Mouse (Mus musculus) heart, embryonic 14.5 days (tissue): Measurements from ENCODE around the gene Vps52. TPM values are rescaled to one million over a fixed set of nuclear protein-coding genes. Genes with fewer than 3 reads are reported as not detected.

Experiments
- ATAC-seq: fragments of 200-750 bp; cut with Nextera tagmentation; 2 replicates; pipeline ENCODE4 v1.8.0; 2017; ENCODE audit warnings: low read depth, moderate TSS enrichment; ENCODE audit not compliant: insufficient number of reproducible peaks, insufficient read depth, low FRiP score
- H3K27ac ChIP-seq, 2 experiments: fragments of 200-500 bp in 1 of 2; fragments of 300-500 bp in 1 of 2; sonication (generic) in 1 of 2; replicated peaks in 1 of 2; 2 replicates each; pipeline ENCODE4 v1.5.1; 2012 to 2014; ENCODE audit warnings: low read depth in 2 of 2, low read length in 2 of 2, control low read depth in 1 of 2, mild to moderate bottlenecking in 1 of 2, mixed read lengths in 1 of 2; ENCODE audit not compliant: control insufficient read depth in 1 of 2, insufficient read depth in 1 of 2
- H3K27me3 ChIP-seq: fragments of 300-500 bp; sonication (generic); 2 replicates; pipeline ENCODE4 v1.6.1; 2014; ENCODE audit warnings: mild to moderate bottlenecking, low read length, control low read depth; ENCODE audit not compliant: control insufficient read depth, insufficient read depth
- H3K36me3 ChIP-seq: fragments of 300-500 bp; sonication (generic); 2 replicates; pipeline ENCODE4 v1.6.1; 2014; ENCODE audit warnings: mild to moderate bottlenecking, control low read depth, low read length, mixed read lengths; ENCODE audit not compliant: control insufficient read depth, insufficient read depth
- H3K4me1 ChIP-seq, 2 experiments: fragments of 200-500 bp in 1 of 2; fragments of 300-500 bp in 1 of 2; sonication (generic) in 1 of 2; 2 replicates each; pipeline ENCODE4 v1.6.1; 2012 to 2014; ENCODE audit warnings: low read length in 2 of 2, control low read depth in 1 of 2, mixed read lengths in 1 of 2; ENCODE audit not compliant: control insufficient read depth in 2 of 2, insufficient read depth in 2 of 2
- H3K4me2 ChIP-seq: fragments of 300-500 bp; sonication (generic); 2 replicates; pipeline ENCODE4 v1.6.1; 2014; ENCODE audit warnings: mild to moderate bottlenecking, low read length
- H3K4me3 ChIP-seq, 2 experiments: fragments of 200-500 bp in 1 of 2; fragments of 300-500 bp in 1 of 2; sonication (generic) in 1 of 2; 2 replicates each; pipeline ENCODE4 v1.5.1; 2012 to 2014; ENCODE audit warnings: low read length in 2 of 2, mild to moderate bottlenecking in 2 of 2, control low read depth in 1 of 2, low read depth in 1 of 2, moderate library complexity in 1 of 2; ENCODE audit not compliant: control insufficient read depth in 1 of 2, insufficient read depth in 1 of 2
- H3K9ac ChIP-seq: fragments of 300-500 bp; sonication (generic); 2 replicates; pipeline ENCODE4 v1.6.1; 2014; ENCODE audit warnings: mild to moderate bottlenecking, low read length
- H3K9me3 ChIP-seq: fragments of 300-500 bp; sonication (generic); 2 replicates; pipeline ENCODE4 v1.6.1; 2016; ENCODE audit warnings: low read length, control low read depth; ENCODE audit not compliant: control insufficient read depth
- WGBS: fragments of 180-500 bp; shearing (Covaris S2); extraction: QIAGEN DNeasy Blood & Tissue Kit; methylation state at CpG from one replicate; pipeline ENCODE4 v1.1.7; 2014; 5-methylcytosine and 5-hydroxymethylcytosine counted together
- polyA plus RNA-seq: library from polyadenylated mRNA; unstranded; fragments of >200 nt; fragmentation: Nextera tagmentation; extraction: Ambion mirVana; gene quantifications from 2 replicates; pipeline ENCODE4 v1.2.1, GENCODE M21; 2014

The Vps52 gene
- polyA plus RNA-seq, 1 experiment from 2014 or later: 27.6 TPM

- Histone ChIP-seq H3K4me1 (peaks cover 8 to 39% of the 10 kb centered on the region in 2 experiments), H3K9me3 (no peaks in the 10 kb centered on the region), H3K27me3 (no peaks in the 10 kb centered on the region), H3K4me2 (peak overlapping the region; percentile 80), H3K36me3 (peaks cover 67% of the 10 kb centered on the region), H3K4me3 (peak overlapping the region; percentile 86 to 90), H3K27ac (peak overlapping the region in 1 of 2 experiments; percentile 89; a peak in 2 of 4 replicates), H3K9ac (peak overlapping the region; percentile 87)
- no peak for ATAC-seq
- WGBS: 6% methylated on average over 10 of the region's 10 CpGs
Measured at GRCm38 (mm10) chr17:33956336-33956735, 724 bp downstream of the Vps52 start.

GRCm38 (mm10) chr17:33957493-33957892, 1.9 kb downstream of the Vps52 start:
- Histone ChIP-seq H3K27me3 (no peaks in the 10 kb centered on the region), H3K36me3 (peaks cover 69% of the 10 kb centered on the region), H3K4me3 (no peak overlapping the region), H3K9me3 (no peaks in the 10 kb centered on the region), H3K9ac (no peak overlapping the region), H3K4me2 (no peak overlapping the region), H3K27ac (no peak overlapping the region), H3K4me1 (peaks cover 5 to 28% of the 10 kb centered on the region in 2 experiments)
- 91% methylated on average over 6 of the region's 6 CpGs for WGBS
- ATAC-seq: no peak

GRCm38 (mm10) chr17:33958451-33958850, 2.8 kb downstream of the Vps52 start:
- Histone ChIP-seq H3K9ac (no peak overlapping the region), H3K36me3 (peaks cover 69% of the 10 kb centered on the region)

GRCm38 (mm10) chr17:33959135-33959534, 3.5 kb downstream of the Vps52 start:
- Histone ChIP-seq H3K36me3 (peaks cover 64% of the 10 kb centered on the region), H3K9ac (no peak overlapping the region), H3K27me3 (no peaks in the 10 kb centered on the region), H3K9me3 (no peaks in the 10 kb centered on the region), H3K4me2 (no peak overlapping the region), H3K27ac (no peak overlapping the region), H3K4me1 (peaks cover 3 to 12% of the 10 kb centered on the region in 2 experiments), H3K4me3 (no peak overlapping the region)
- no peak for ATAC-seq
- WGBS: 93% methylated on average over 13 of the region's 13 CpGs

More at GRCm38 (mm10) chr17:33958451-33958850, 2.8 kb downstream of the Vps52 start:
- no peaks in the 10 kb centered on the region for H3K27me3 ChIP-seq
- WGBS: 93% methylated on average over 11 of the region's 11 CpGs
- H3K4me2 ChIP-seq: no peak overlapping the region
- H3K9me3 ChIP-seq: no peaks in the 10 kb centered on the region
- H3K4me3 ChIP-seq: no peak overlapping the region
- peaks cover 5 to 19% of the 10 kb centered on the region in 2 experiments for H3K4me1 ChIP-seq
- no peak overlapping the region for H3K27ac ChIP-seq
- no peak for ATAC-seq

GRCm38 (mm10) chr17:33959948-33960347, 4.3 kb downstream of the Vps52 start:
- no peaks in the 10 kb centered on the region for H3K9me3 ChIP-seq
- no peak overlapping the region for H3K4me3 ChIP-seq
- no peak overlapping the region for H3K27ac ChIP-seq
- peaks cover 64% of the 10 kb centered on the region for H3K36me3 ChIP-seq
- no peaks in the 10 kb centered on the region for H3K27me3 ChIP-seq
- H3K9ac ChIP-seq: no peak overlapping the region
- H3K4me1 ChIP-seq: peaks cover 0 to 6% of the 10 kb centered on the region in 2 experiments; a peak in 1 of 4 replicates
- no peak overlapping the region for H3K4me2 ChIP-seq
- ATAC-seq: no peak
- 92% methylated on average over 15 of the region's 15 CpGs for WGBS

- no peaks in the 10 kb centered on the region for H3K9me3 ChIP-seq
- H3K36me3 ChIP-seq: peaks cover 76% of the 10 kb centered on the region
- H3K27ac ChIP-seq: no peak overlapping the region
- H3K9ac ChIP-seq: no peak overlapping the region
- no peaks in the 10 kb centered on the region for H3K27me3 ChIP-seq
- ATAC-seq: no peak
- H3K4me2 ChIP-seq: no peak overlapping the region
- WGBS: 91% methylated on average over 7 of the region's 7 CpGs
- no peaks in the 10 kb centered on the region for H3K4me1 ChIP-seq
- no peak overlapping the region for H3K4me3 ChIP-seq
Measured at GRCm38 (mm10) chr17:33962876-33963275, 7.3 kb downstream of the Vps52 start.

GRCm38 (mm10) chr17:33965082-33965845, 9.7 kb downstream of the Vps52 start:
- Histone ChIP-seq H3K9ac (no peak overlapping the region), H3K4me3 (no peak overlapping the region), H3K27ac (no peak overlapping the region), H3K36me3 (peaks cover 53% of the 10 kb centered on the region), H3K4me1 (no peaks in the 10 kb centered on the region), H3K27me3 (no peaks in the 10 kb centered on the region), H3K9me3 (0 out of 2 replicates have a peak, but pooled peaks cover 4% of the 10 kb centered on the region), H3K4me2 (no peak overlapping the region)
- 85% methylated on average over 17 of the region's 17 CpGs for WGBS
- no peak for ATAC-seq
